Mouse (Mus musculus) thymus, postnatal 10 days (tissue): ENCODE measurements around the gene Gimap3.

Experiments used
- DNase-seq, 2 experiments: peaks; one replicate each; pipeline ENCODE4 v3.0.0; 2021; ENCODE audit warnings: low spot score in 2 of 2

The Gimap3 gene

GRCm38 (mm10) chr6:48742422-48743351 lies 28.0 kb downstream of the Gimap3 start:
- DNase-seq: peak in 1 of 2 experiments; percentile 23

DNA sequence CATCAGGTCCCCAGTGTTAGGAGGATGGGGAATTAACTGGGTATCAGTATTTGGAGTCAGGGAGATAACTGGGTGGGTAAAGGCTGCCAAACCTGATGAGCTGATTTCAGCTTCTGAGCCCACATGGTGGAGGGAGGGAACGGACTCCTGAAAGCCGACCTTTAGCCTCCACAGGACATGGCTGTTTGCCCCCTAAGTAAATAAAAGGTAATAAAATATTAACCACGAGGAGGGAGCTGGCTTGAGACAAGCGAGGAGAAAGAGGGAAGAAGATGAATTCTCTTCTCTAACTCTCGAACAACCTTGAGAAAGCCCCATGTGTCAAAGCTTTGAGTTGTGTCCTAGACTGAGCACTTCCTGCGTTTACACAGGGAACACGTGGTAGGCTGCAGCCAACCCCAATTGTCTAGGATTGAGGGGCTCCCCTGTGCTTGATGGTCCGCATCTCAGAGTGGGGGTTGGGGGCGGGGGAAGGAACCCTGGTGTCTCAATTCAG lies 28.9 kb downstream of the Gimap3 start:
- DNase-seq: peak; percentile 19 to 29

- peak; percentile 43 to 49 for DNase-seq
Measured at GRCm38 (mm10) chr6:48741273-48741672, 29.4 kb downstream of the Gimap3 start.

- DNase-seq: no peak
Measured at GRCm38 (mm10) chr6:48740501-48741169, 30.0 kb downstream of the Gimap3 start.

DNA sequence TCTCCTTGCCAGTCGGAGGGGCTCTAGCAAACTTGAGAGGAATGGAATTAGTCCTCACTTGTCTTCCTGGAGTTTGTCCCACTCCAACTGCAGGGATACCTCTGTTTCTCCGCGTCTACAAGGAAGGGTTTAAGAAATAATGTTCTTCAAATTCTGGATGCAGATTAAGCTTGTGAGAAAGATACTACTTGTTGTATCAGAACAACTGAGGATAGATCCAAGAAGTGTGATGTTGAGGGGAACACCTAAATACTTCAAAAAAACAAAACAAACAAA lies 30.9 kb downstream of the Gimap3 start:
- no peak for DNase-seq

- DNase-seq: peak; percentile 69
Measured at GRCm38 (mm10) chr6:48738961-48739779, 31.5 kb downstream of the Gimap3 start, which contains the start of gene Gimap1. Gimap1 (plus strand) TSS chr6:48739054.

GRCm38 (mm10) chr6:48737688-48738087 lies 33.0 kb downstream of the Gimap3 start:
- no peak for DNase-seq

- DNase-seq: no peak
Measured at GRCm38 (mm10) chr6:48737053-48737452, 33.6 kb downstream of the Gimap3 start.

- DNase-seq: no peak
Measured at GRCm38 (mm10) chr6:48733660-48734059, 37.0 kb downstream of the Gimap3 start.

GRCm38 (mm10) chr6:48732864-48733304 lies 37.8 kb downstream of the Gimap3 start:
- DNase-seq: peak; percentile 77 to 83

GRCm38 (mm10) chr6:48727761-48728160 lies 42.9 kb downstream of the Gimap3 start:
- DNase-seq: no peak

DNA sequence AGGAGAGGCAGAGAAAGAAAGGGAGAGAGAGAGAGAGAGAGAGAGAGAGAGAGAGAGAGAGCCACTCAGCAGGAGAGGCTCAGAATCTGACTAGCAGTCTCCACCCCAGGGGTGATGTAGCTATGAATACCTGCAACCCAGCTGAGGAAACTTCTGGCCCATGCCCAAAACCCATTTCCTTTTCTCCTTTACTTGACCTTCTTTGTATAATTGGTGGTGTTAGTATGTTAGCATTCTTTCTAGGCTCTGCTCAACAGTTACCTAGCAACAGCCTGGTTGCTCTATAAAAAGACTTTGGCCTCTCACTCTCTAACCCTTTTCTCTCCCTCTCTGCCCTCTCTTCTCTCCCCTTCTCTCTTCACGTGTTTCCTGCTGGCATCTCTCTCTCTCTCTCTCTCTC lies 45.2 kb downstream of the Gimap3 start:
- DNase-seq: no peak

GRCm38 (mm10) chr6:48723468-48723867 lies 47.2 kb downstream of the Gimap3 start:
- DNase-seq: no peak

- no peak for DNase-seq
Measured at GRCm38 (mm10) chr6:48720326-48720725, 50.3 kb downstream of the Gimap3 start.

DNA sequence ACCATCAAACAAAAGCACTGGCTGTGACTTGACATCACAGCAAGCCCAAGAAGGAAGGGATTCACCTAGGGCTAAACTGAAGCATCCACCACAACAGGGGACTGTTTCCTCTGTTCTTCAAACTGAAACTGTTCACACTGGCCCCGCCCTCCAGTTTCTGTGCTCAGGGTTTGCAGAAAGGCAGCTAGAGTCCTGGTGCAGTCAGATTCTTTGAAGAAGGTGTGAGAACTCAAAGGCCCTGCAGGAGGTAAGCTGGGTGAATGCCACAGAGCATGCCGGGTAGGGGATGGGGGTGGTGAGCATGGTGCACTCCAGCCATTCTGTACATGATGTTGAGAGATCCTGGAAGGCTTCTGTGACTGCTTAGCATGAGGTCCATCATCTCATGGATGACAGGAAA lies 52.2 kb downstream of the Gimap3 start, which contains the start of the genes Gm28053 and Gimap7:
TSS of gene Gm28053 (plus strand) at position 153 of the 400 bp plus-strand sequence.
TSS of gene Gimap7 (plus strand) at position 167 of the 400 bp plus-strand sequence.
- DNase-seq: peak; percentile 68 to 72
